Mouse (Mus musculus): ENCODE measurements at regions not wholly inside any gene's neighbourhood (a gene's known extent, or its start where the extent isn't known, plus 50 kb on each side); places are given as distances from the start of the nearest gene placed in this dataset.
"Not testable (repeated sequence)": the region's sequence is repeated elsewhere in the genome, so short reads cannot be mapped to it uniquely, and the experiment has no call there.

- TF ChIP-seq ZC3H11A (IDR thresholded peaks at IDR 0.05; ENCODE audit: low read depth, low read length) = no peak
Measured at GRCm38 (mm10) chr7:113710541-113711270, 55.1 kb upstream of the Spon1 start (continued).

GRCm38 (mm10) chr7:113711356-113711755 lies 54.4 kb upstream of the Spon1 start:
- DNase-seq (ENCODE audit: extremely low read depth); H3K9me3 ChIP-seq (replicated peaks; ENCODE audit: low read length); H3K4me1 ChIP-seq (ENCODE audit: control insufficient read depth in 1 of 2, insufficient read depth in 2 of 2); H3K4me3 ChIP-seq (replicated peaks in 1 of 3; ENCODE audit: low read depth in 2 of 3, low read length in 2 of 3, poor library complexity in 1 of 3); H3K79me2 ChIP-seq (replicated peaks; ENCODE audit: control insufficient read depth, extremely low read depth, insufficient read depth, poor library complexity, severe bottlenecking); H3K27ac ChIP-seq (ENCODE audit: insufficient read depth, low read depth); H3K4me2 ChIP-seq (ENCODE audit: insufficient read depth, low read depth, poor library complexity, severe bottlenecking); H3K36me3 ChIP-seq (replicated peaks in 1 of 2; ENCODE audit: control insufficient read depth in 1 of 2, insufficient read depth in 1 of 2, low read length in 1 of 2); H3K9ac ChIP-seq (ENCODE audit: insufficient read depth, low read depth); dilution Hi-C loops (cut with MboI; ENCODE audit: extremely low pct_ligation_motif_present, extremely low pct_unique_long_range_greater_than_20kb, low sequenced_read_pairs); H3K27me3 ChIP-seq (replicated peaks): not testable (repeated sequence)
- in situ Hi-C loops (cut with MboI; ENCODE audit: low pct_ligation_motif_present, low pct_unique_long_range_greater_than_20kb, low sequenced_read_pairs) = loop anchor here (25.0 kb wide), 1 partner anchor 99 kb away; no protein-coding TSS in a partner anchor

All from CH12.LX (cell line).